Mouse (Mus musculus) hindbrain, postnatal 0 days (tissue): ENCODE results near the gene Tlk1. TPM values are rescaled to one million over a fixed set of nuclear protein-coding genes. Genes with fewer than 3 reads are reported as not detected.

Source experiments
- ATAC-seq: fragments of 200-750 bp; cut with Nextera tagmentation; 2 replicates; pipeline ENCODE4 v1.8.0; 2017; ENCODE audit warnings: mild to moderate bottlenecking, moderate TSS enrichment, moderate library complexity
- DNase-seq: peaks from one replicate; pipeline ENCODE4 v3.0.0-alpha.2; 2015; ENCODE audit warnings: low spot score
- H3K27ac ChIP-seq: fragments of 300-500 bp; sonication (generic); 2 replicates; pipeline ENCODE4 v1.5.1; 2014; ENCODE audit warnings: mild to moderate bottlenecking
- H3K27me3 ChIP-seq: fragments of 300-500 bp; sonication (generic); 2 replicates; pipeline ENCODE4 v1.6.1; 2014; ENCODE audit warnings: low read length, mixed read lengths; ENCODE audit not compliant: insufficient read depth
- H3K36me3 ChIP-seq: fragments of 300-500 bp; sonication (generic); 2 replicates; pipeline ENCODE4 v1.6.1; 2014; ENCODE audit warnings: low read length, mixed read lengths; ENCODE audit not compliant: insufficient read depth
- H3K4me1 ChIP-seq: fragments of 300-500 bp; sonication (generic); 2 replicates; pipeline ENCODE4 v1.6.1; 2014; ENCODE audit warnings: antibody characterized with exemption, low read length, mixed read lengths; ENCODE audit not compliant: insufficient read depth
- H3K4me2 ChIP-seq: fragments of 300-500 bp; sonication (generic); 2 replicates; pipeline ENCODE4 v1.6.1; 2014; ENCODE audit warnings: low read depth, mild to moderate bottlenecking, low read length, moderate library complexity, mixed read lengths
- H3K4me3 ChIP-seq: fragments of 300-500 bp; sonication (generic); 2 replicates; pipeline ENCODE4 v1.5.1; 2014; ENCODE audit warnings: low read length
- H3K9ac ChIP-seq: fragments of 300-500 bp; sonication (generic); replicated peaks from 2 replicates; pipeline ENCODE4 v1.6.1; 2014; ENCODE audit warnings: mild to moderate bottlenecking, low read length, moderate library complexity, mixed read lengths
- H3K9me3 ChIP-seq: fragments of 300-500 bp; sonication (generic); 2 replicates; pipeline ENCODE4 v1.6.1; 2016; ENCODE audit warnings: low read length, mixed read lengths
- CTCF ChIP-seq: IDR thresholded peaks from 2 replicates; pipeline ENCODE4 v1.5.1; 2016; ENCODE audit warnings: antibody characterized with exemption, control low read depth, low read depth
- WGBS: fragments of 180-500 bp; shearing (Covaris S2); extraction: QIAGEN DNeasy Blood & Tissue Kit; methylation state at CpG from one replicate; pipeline ENCODE4 v1.1.7; 2014; 5-methylcytosine and 5-hydroxymethylcytosine counted together
- polyA plus RNA-seq: library from polyadenylated mRNA; unstranded; fragments of >200 nt; fragmentation: Nextera tagmentation; extraction: Ambion mirVana; gene quantifications from 2 replicates; pipeline ENCODE4 v1.2.1, GENCODE M21; 2015
- total RNA-seq: library from RNA; depleted of rRNA; stranded (reverse); fragments of >200 nt; gene quantifications from 2 replicates; pipeline ENCODE4 v1.2.3, GENCODE M21; 2014

Tlk1 gene
- total and polyA plus RNA-seq, 2 experiments from 2014 or later, result 17.3 to 27.0 TPM

- TF ChIP-seq CTCF, result no peak
- Histone ChIP-seq H3K4me2 (no peak overlapping the region), H3K9ac (no peak overlapping the region), H3K27ac (no peak overlapping the region), H3K4me1 (no peaks in the 10 kb centered on the region), H3K27me3 (no peaks in the 10 kb centered on the region), H3K4me3 (no peak overlapping the region), H3K36me3 (no peaks in the 10 kb centered on the region), H3K9me3 (no peaks in the 10 kb centered on the region)
- no peak for ATAC-seq
- WGBS, result 60% methylated on average over 2 of the region's 2 CpGs
- DNase-seq, result no peak
Measured at GRCm38 (mm10) chr2:70845871-70846270, 20.3 kb upstream of the Tlk1 start.

GRCm38 (mm10) chr2:70844694-70845395 is 19.3 kb upstream of the Tlk1 start:
- WGBS, result 87% methylated on average over 9 of the region's 9 CpGs
- no peak for TF ChIP-seq CTCF
- Histone ChIP-seq H3K4me2 (no peak overlapping the region), H3K4me3 (no peak overlapping the region), H3K27ac (no peak overlapping the region), H3K36me3 (no peaks in the 10 kb centered on the region), H3K4me1 (no peaks in the 10 kb centered on the region), H3K9me3 (no peaks in the 10 kb centered on the region), H3K27me3 (no peaks in the 10 kb centered on the region), H3K9ac (no peak overlapping the region)
- no peak for ATAC-seq
- no peak for DNase-seq

- Histone ChIP-seq H3K9me3 (no peaks in the 10 kb centered on the region), H3K27ac (no peak overlapping the region), H3K9ac (no peak overlapping the region), H3K4me2 (no peak overlapping the region), H3K27me3 (no peaks in the 10 kb centered on the region), H3K4me1 (no peaks in the 10 kb centered on the region), H3K36me3 (no peaks in the 10 kb centered on the region), H3K4me3 (no peak overlapping the region)
- WGBS, result 60% methylated on average over 13 of the region's 13 CpGs
- ATAC-seq (no peak), DNase-seq (no peak)
- TF ChIP-seq CTCF, result no peak
Measured at GRCm38 (mm10) chr2:70842049-70842618, 16.6 kb upstream of the Tlk1 start.

GRCm38 (mm10) chr2:70838536-70839216 is 13.1 kb upstream of the Tlk1 start:
- DNase-seq, result no peak
- no peaks in the 10 kb centered on the region for H3K27me3 ChIP-seq
- H3K4me2 ChIP-seq, result no peak overlapping the region

GRCm38 (mm10) chr2:70836306-70836651 is 10.8 kb upstream of the Tlk1 start:
- H3K36me3 ChIP-seq, result no peaks in the 10 kb centered on the region
- DNase-seq (no peak), ATAC-seq (no peak)
- H3K27ac ChIP-seq, result no peak overlapping the region
- no peak overlapping the region for H3K9ac ChIP-seq
- TF ChIP-seq CTCF, result no peak
- 76% methylated on average over 4 of the region's 4 CpGs for WGBS
- H3K4me1 ChIP-seq, result no peaks in the 10 kb centered on the region
- no peaks in the 10 kb centered on the region for H3K9me3 ChIP-seq
- H3K27me3 ChIP-seq, result no peaks in the 10 kb centered on the region
- no peak overlapping the region for H3K4me2 ChIP-seq
- no peak overlapping the region for H3K4me3 ChIP-seq

More at GRCm38 (mm10) chr2:70838536-70839216, 13.1 kb upstream of the Tlk1 start:
- no peak for ATAC-seq
- Histone ChIP-seq H3K9ac (no peak overlapping the region), H3K4me1 (no peaks in the 10 kb centered on the region), H3K27ac (no peak overlapping the region), H3K9me3 (no peaks in the 10 kb centered on the region), H3K4me3 (no peak overlapping the region), H3K36me3 (no peaks in the 10 kb centered on the region)
- TF ChIP-seq CTCF, result no peak
- 29% methylated on average over 12 of the region's 12 CpGs for WGBS

- Histone ChIP-seq H3K27me3 (no peaks in the 10 kb centered on the region), H3K36me3 (no peaks in the 10 kb centered on the region), H3K4me3 (no peak overlapping the region), H3K4me2 (no peak overlapping the region), H3K9me3 (no peaks in the 10 kb centered on the region), H3K27ac (no peak overlapping the region), H3K4me1 (no peaks in the 10 kb centered on the region), H3K9ac (no peak overlapping the region)
- ATAC-seq, result no peak
- DNase-seq, result no peak
- TF ChIP-seq CTCF, result no peak
- 65% methylated on average over 9 of the region's 9 CpGs for WGBS
Measured at GRCm38 (mm10) chr2:70835641-70836305, 10.2 kb upstream of the Tlk1 start.
